Mouse (Mus musculus) embryo, embryonic 10 days (tissue): ENCODE data around the gene Rinl.

Source experiments
- DNase-seq: peaks from one replicate; pipeline ENCODE4 v3.0.0-alpha.2; 2015; ENCODE audit warnings: low spot score

Gene Rinl

GRCm38 (mm10) chr7:28823932-28824331 lies 35.2 kb downstream of the Rinl start:
- DNase-seq: no peak

DNA sequence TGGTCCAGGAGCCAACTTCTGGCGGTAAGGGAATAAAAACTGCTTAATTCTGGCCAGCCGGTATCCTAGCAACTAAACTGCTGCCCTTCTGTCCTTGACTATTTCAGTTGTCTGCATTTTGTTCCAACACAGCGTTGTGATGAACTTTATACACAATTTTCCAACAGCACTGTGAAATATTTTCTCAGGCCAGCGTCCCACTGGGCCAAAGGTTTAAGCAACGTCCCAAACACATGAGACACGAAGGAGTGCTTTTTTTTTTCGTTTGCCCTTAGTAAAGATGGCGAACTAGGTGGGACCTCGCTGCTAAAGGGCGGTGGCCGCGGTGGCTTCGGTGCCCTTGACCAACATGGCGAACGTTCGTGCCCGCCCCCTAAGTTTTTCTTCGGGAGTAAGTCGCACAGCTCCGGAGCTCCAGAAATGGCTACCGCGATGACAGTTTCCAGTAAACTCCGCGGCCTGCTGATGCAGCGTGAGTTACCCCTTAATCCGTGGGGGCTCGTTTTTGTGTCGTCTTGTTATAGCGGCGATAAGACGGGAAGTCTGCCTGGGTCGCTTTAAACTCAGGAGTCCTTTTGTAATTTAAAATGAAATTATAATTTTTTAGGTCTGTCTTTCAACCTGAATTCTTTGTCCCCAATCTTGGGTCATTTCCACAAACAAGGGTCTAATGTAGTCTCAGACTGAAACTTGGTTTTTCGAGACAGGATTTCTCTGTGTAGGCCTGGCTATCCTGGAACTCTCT lies 36.3 kb downstream of the Rinl start, which contains the start of gene Ech1:
TSS of gene Ech1 (plus strand) at position 277 of the 745 bp plus-strand sequence.
- DNase-seq: peak; percentile 97

GRCm38 (mm10) chr7:28825686-28826401 lies 37.1 kb downstream of the Rinl start:
- DNase-seq: peak; percentile 25

GRCm38 (mm10) chr7:28826402-28826772 lies 37.6 kb downstream of the Rinl start:
- no peak for DNase-seq

GRCm38 (mm10) chr7:28827338-28827737 lies 38.6 kb downstream of the Rinl start:
- DNase-seq: no peak

GRCm38 (mm10) chr7:28829821-28830220 lies 41.1 kb downstream of the Rinl start:
- no peak for DNase-seq

DNA sequence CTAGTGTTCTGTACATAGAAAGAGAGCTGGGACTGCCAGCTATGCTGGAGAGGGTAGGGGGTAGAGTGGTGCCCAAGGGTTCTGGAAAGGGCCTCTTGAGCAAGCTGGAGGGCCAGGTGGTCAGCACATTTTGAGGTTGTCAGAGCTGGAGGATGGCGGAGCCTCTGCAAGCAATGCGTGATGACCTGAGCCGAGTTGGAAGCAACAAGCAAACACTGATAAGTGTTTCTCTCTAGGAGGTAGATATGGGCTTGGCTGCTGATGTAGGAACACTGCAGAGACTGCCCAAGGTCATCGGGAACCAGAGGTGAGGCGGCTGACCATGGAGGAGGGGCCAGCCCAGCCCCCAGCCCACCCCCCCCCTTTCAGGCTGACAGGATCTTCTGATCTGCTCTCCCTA lies 42.2 kb downstream of the Rinl start:
- DNase-seq: no peak

- no peak for DNase-seq
Measured at GRCm38 (mm10) chr7:28831411-28832125, 42.8 kb downstream of the Rinl start.

- no peak for DNase-seq
Measured at GRCm38 (mm10) chr7:28832137-28832536, 43.4 kb downstream of the Rinl start.

DNA sequence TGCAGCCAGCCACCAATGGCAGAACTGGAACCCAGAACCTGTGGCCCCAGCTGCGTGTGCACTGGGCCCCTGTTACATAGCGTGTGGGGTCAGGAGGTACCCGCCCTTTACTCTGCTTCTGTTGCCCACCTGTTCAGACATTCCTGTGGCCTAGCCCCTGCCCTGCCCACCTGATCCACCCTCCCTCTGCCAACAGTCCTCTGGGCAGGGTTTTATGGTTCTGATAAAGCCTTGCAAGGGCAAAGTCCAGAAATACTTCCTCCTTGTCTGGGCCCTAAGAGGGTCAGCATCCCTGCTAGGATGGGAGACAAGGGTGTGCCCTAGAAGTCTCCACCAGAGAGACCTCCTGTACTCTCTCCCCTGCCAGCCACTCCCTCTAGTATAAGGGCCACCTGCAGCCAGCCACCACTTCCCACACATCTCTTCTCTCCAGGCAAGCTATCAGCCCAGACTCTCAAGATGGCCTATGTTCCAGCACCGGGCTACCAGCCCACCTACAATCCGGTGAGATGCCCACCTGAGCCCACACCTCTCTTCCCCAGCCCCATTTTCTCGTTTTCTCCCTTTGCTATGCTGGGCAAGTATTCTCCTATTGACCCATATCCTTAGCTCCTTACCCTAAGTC lies 45.1 kb downstream of the Rinl start, which contains the start of gene Lgals4:
TSS of gene Lgals4 (plus strand) at position 132 of the 625 bp plus-strand sequence.
- no peak for DNase-seq

DNA sequence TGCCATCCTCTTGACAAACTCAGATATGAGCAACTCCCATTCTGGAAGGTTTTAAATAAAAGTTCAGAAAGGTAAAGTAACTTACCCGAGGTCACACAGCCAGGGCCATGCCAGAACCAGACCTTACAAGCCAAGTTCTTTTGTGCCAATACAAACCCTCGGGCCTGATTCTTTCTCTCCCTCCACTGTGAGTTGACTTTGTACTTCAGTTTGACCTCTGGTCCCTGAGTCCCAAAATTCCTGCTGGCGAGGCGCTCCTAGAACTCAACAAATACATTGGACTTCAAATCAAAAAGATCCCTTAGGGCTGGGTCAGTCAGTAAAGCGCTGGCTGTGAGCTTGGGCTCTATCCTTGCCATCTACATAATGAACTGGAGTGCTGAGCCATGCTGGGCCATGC lies 48.2 kb downstream of the Rinl start:
- no peak for DNase-seq

DNA sequence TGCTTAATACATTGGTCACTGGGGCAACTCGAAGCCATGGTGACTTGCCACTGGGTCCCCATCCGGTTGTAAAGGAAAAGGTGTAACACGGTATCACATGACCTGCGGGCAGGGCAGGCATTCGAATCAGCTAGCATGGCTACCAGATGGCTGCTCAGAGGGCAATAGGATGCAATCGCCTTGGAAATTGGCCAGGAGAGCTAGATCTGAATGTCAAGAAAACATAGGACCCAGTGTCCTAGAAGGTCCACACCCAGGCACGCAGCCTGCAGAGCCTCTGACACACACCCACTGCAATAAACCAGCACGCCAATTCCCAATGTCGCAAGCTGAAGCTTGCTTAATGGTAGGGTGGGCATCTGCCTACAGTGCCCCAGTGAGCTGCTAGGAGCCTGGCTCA lies 49.6 kb downstream of the Rinl start:
- no peak for DNase-seq

DNA sequence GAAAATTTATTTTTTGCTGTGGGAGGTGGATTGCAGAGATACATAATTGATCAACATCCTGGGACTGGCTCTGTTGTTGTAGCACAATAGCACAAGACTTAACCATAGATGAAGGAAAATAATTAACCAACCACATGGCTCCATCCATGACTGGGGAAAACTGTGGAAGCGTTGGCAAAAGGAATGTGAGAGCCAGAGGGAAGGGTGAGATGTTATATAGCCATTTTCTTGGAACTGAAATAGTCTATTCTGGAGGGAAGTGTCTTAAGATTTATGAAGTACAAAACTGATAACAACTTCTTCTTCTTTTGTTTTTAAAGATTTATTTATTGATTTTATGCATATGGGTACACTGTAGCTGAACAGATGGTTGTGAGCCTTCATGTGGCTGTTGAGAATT lies 58.5 kb downstream of the Rinl start:
- no peak for DNase-seq
